Mouse (Mus musculus) C2C12 (cell line): Measurements from ENCODE around the gene Borcs8.

ENCODE experiments used
- CEBPB ChIP-seq: IDR thresholded peaks from one replicate; pipeline ENCODE4 v1.6.1; 2011; ENCODE audit warnings: low read depth, mild to moderate bottlenecking, control low read depth, moderate library complexity
- CTCF ChIP-seq: IDR thresholded peaks from one replicate; pipeline ENCODE4 v1.5.1; 2011; ENCODE audit not compliant: control insufficient read depth, insufficient read depth, insufficient read length
- USF1 ChIP-seq: IDR thresholded peaks from one replicate; pipeline ENCODE4 v1.6.1; 2011; ENCODE audit warnings: low read depth, mild to moderate bottlenecking, control low read depth, moderate library complexity

- no peak for TF ChIP-seq CTCF
- TF ChIP-seq CEBPB = no peak
- TF ChIP-seq USF1 = no peak
These were observed 9.2 kb upstream of the Borcs8 start for GRCm38 (mm10) chr8:70130066-70130465.
